Mouse (Mus musculus): Measurements from ENCODE around the gene Tcf7.

- no peak for TF ChIP-seq GATA1 (IDR thresholded peaks at IDR 0.05; ENCODE audit: borderline replicate concordance, low read length)
- TF ChIP-seq FLI1 (IDR thresholded peaks at IDR 0.05; ENCODE audit: low read length): no peak
These were observed 10.2 kb downstream of the Tcf7 start for GRCm38 (mm10) chr11:52272619-52273018.

Data from megakaryocyte, embryonic 14.5 days (primary cell).